Mouse (Mus musculus): Measurements from ENCODE around the gene Tmem107.

DNA sequence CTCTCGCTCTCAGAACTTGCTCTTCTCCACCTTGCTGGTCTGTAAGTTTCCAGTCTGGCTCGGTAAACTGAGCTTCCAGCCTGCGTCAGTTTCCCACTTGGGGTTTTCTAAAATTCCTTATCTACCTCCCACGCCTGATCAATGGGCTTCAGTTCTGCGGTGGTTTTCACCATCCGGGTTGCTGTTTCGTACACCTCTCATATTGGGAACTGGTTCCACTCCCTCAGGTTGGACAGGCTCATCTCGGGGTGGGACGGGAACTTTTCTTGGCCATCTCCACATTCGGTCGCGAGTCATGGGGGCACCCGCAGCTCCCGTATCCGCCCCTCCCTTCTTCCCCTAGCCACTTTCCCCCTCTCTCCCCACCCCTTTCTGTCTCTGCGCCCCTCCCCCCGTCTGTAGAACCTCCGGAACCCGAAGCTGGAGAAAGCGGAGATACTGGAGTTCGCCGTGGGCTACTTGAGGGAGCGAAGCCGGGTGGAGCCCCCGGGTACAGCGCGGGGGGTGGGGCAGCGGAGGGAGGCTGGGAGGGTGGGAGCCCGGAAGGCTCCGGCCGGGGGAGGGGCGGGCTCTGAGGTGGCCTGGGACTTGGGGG, 51.2 kb downstream of the Tmem107 start:
- TF ChIP-seq EP300 (IDR thresholded peaks at IDR 0.05) = no peak
- no peak for TF ChIP-seq CTCF (IDR thresholded peaks at IDR 0.05)
